Mouse (Mus musculus) spleen, adult 2 months (tissue): ENCODE results near the gene Trf. TPM values are rescaled to one million over a fixed set of nuclear protein-coding genes. Genes with fewer than 3 reads are reported as not detected.

Experiments
- DNase-seq, 2 experiments: peaks; one replicate each; pipeline versions ENCODE4 v3.0.0 to v3.0.0-alpha.2; 2012 to 2021; ENCODE audit warnings: low spot score in 2 of 2, low read depth in 1 of 2
- H3K27ac ChIP-seq: fragments of 200-500 bp; 2 replicates; pipeline ENCODE4 v1.5.1; 2012; ENCODE audit warnings: low read length, inconsistent platforms; ENCODE audit not compliant: insufficient read depth
- H3K27me3 ChIP-seq: fragments of 200-500 bp; 2 replicates; pipeline ENCODE4 v1.6.1; 2012; ENCODE audit warnings: mild to moderate bottlenecking, moderate library complexity, low read length, inconsistent platforms; ENCODE audit not compliant: control insufficient read depth, insufficient read depth
- H3K36me3 ChIP-seq: fragments of 200-500 bp; 2 replicates; pipeline ENCODE4 v1.6.1; 2012; ENCODE audit warnings: mild to moderate bottlenecking, low read length, inconsistent platforms; ENCODE audit not compliant: control insufficient read depth, insufficient read depth
- H3K4me1 ChIP-seq: fragments of 200-500 bp; 2 replicates; pipeline ENCODE4 v1.6.1; 2011; ENCODE audit warnings: inconsistent platforms; ENCODE audit not compliant: control insufficient read depth, insufficient read depth, insufficient read length
- H3K4me3 ChIP-seq: fragments of 200-500 bp; 2 replicates; pipeline ENCODE4 v1.5.1; 2011; ENCODE audit warnings: mild to moderate bottlenecking, inconsistent platforms; ENCODE audit not compliant: insufficient read depth, insufficient read length; ENCODE audit errors: extremely low read depth
- CTCF ChIP-seq: fragments of 200-500 bp; IDR thresholded peaks from 2 replicates; pipeline ENCODE4 v1.5.1; 2011; ENCODE audit warnings: mild to moderate bottlenecking, inconsistent platforms; ENCODE audit not compliant: insufficient read depth, insufficient read length, insufficient replicate concordance; ENCODE audit errors: extremely low read depth
- POLR2A ChIP-seq: fragments of 200-500 bp; IDR thresholded peaks from 2 replicates; pipeline ENCODE4 v1.6.1; 2011; ENCODE audit warnings: low read depth, low read length, inconsistent platforms
- WGBS: fragments of 180-500 bp; shearing (Covaris S2); methylation state at CpG from one replicate; pipeline ENCODE4 v1.1.7; 2018; 5-methylcytosine and 5-hydroxymethylcytosine counted together
- polyA plus RNA-seq: library from polyadenylated mRNA; depleted of rRNA; stranded (reverse); fragments of >200 nt; gene quantifications from 2 replicates; pipeline ENCODE4 v1.2.3, GENCODE M21; 2012

Trf gene
- polyA plus RNA-seq, 1 experiment: 259 TPM

DNA sequence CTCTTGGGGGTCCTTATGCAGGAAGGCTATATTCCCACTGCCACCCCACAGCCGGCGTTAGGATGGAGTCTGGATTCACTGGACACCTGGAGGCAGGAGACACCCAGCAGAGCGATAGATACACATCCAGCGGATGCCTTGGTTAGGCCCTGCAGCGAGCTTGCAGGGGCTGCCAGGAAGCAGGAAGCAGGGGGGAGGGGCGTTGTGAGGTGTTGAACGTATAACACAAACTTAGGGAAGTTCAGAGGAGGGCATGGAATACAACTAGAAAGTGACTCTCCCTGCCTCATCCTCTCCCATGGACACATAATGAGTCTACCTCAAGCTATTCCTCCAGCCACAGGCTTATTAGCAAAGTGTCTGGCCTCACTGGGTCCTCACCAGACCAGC is 2.8 kb upstream of the Trf start:
- no peak overlapping the region for H3K4me3 ChIP-seq
- no peak for DNase-seq
- peaks cover 2% of the 10 kb centered on the region; the same call in 1 of the 2 replicates for H3K4me1 ChIP-seq
- no peak overlapping the region for H3K27ac ChIP-seq
- no peaks in the 10 kb centered on the region for H3K36me3 ChIP-seq
- 61% methylated on average over 7 of the region's 7 CpGs for whole genome bisulfite sequencing
- TF ChIP-seq CTCF (no peak), POLR2A (no peak)
- H3K27me3 ChIP-seq: no peaks in the 10 kb centered on the region

DNA sequence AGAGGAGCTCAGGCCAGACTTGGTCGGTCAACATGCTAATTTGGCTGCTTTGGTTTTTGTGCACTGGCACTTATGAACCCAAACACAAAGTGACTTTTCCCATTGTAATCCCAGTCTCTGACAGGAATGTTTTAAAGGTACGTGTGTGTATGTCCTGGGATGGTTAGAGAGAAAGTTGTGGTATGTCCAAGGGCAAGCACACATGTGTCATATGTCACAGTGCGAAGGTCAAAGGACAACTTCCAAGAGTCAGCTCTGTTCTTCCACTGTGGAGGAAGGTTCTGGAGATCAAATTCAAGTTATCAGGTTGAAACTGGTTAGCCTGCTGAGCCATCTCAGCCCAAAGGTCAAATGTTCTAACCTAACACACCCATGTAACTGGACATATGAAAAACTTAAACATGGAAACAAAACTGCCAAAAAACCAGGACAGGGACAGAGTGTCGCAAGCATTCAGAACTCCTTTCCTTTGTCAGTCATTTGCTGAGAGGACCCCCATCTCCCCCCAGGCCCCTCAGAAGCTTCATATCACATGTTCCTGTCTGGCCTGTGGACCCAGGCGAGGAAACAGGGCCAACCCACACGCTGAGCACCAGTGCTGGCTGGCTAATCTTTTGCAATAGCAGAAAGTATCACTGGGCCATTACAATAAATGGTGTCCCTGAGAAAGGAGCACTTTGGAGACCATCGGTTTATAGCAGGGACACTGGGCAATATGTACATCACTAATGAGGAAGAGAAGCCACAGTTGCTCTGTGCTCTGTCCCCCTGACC is 2.2 kb upstream of the Trf start:
- Histone ChIP-seq H3K4me3 (no peak overlapping the region), H3K36me3 (no peaks in the 10 kb centered on the region), H3K4me1 (peaks cover 2% of the 10 kb centered on the region; the same call in 1 of the 2 replicates), H3K27ac (no peak overlapping the region), H3K27me3 (no peaks in the 10 kb centered on the region)
- TF ChIP-seq POLR2A: no peak
- TF ChIP-seq CTCF: no peak
- 89% methylated on average over 7 of the region's 7 CpGs for WGBS
- no peak for DNase-seq

DNA sequence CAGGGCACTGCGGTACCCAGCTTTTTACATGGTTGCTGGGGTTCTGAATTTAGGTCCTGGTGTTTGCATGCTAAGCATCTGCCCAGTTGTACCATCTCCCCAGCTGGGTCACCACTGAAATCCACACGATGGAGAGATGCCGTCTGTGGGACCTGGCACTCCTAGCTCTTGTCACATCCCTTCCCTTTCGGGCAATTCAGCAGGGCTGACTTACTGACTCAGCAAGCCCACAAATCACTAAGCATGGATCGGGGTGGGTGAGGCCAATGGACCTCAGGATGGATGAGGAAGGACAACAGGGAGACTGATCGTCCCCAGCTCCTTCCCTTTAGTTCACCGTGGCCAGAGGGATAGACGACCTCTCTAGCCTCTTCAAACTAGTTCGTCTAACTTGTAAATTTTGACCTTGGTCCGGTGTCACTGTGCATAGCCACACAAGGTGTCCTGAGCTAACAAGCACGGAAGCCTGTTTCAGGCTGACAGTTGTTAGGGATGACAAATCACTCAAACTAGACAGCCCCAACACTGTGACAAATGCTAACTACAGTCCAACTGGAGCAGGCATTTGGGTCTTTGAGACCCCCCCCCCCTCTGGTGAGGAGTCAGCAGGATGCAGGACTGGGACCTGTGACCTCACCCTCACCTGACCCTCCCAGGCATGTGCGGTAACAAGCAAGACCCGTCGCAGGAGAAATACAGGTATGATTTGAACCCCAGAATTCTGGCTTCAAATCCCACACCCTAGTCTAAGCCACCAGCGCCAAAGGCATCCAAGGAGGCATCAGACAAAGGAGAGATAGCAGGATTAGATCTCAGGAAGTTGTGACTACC is 992 bp downstream of the Trf start:
- no peak for TF ChIP-seq CTCF
- TF ChIP-seq POLR2A: no peak
- no peak overlapping the region for H3K27ac ChIP-seq
- no peak for DNase-seq
- 88% methylated on average over 15 of the region's 15 CpGs for WGBS
- no peaks in the 10 kb centered on the region for H3K36me3 ChIP-seq
- H3K4me3 ChIP-seq: peak overlapping the region; percentile 15; the same call in 1 of the 2 replicates
- peaks cover 2% of the 10 kb centered on the region; the same call in 1 of the 2 replicates for H3K4me1 ChIP-seq
- H3K27me3 ChIP-seq: no peaks in the 10 kb centered on the region

DNA sequence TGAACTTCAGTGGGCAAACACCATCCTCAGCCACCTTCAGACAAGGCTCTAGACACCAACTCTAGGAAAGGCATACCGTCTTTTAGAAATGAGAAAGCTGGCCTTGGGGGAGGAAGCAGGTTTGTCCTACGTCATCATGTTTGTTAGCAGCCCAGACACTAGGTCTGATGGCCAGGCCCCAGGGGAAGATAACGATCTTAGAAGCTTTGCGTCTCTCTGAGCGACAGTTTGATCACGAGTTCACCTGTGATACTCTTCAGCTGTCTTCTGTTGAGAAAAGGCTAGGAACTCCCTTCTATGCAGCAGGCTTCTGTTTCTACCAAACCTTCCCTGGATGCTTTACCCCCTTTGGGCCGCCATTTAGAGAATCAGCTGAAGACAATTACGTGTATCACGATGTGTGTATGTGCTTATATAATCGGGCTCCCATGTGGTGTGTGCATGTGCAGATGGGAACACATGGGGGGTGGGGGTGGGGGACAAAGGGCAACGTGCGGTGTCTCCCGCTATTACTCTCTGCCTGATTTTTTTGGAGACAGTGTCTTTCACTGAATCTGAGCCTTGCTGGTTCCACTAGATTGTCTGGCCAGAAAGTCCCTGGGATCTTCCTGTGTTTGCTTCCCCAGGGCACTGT is 1.8 kb downstream of the Trf start:
- no peak for TF ChIP-seq POLR2A
- no peak for TF ChIP-seq CTCF
- Histone ChIP-seq H3K36me3 (no peaks in the 10 kb centered on the region), H3K27me3 (no peaks in the 10 kb centered on the region), H3K27ac (no peak overlapping the region), H3K4me3 (no peak overlapping the region), H3K4me1 (peaks cover 2% of the 10 kb centered on the region; the same call in 1 of the 2 replicates)
- DNase-seq: no peak
- 73% methylated on average over 13 of the region's 13 CpGs for WGBS

DNA sequence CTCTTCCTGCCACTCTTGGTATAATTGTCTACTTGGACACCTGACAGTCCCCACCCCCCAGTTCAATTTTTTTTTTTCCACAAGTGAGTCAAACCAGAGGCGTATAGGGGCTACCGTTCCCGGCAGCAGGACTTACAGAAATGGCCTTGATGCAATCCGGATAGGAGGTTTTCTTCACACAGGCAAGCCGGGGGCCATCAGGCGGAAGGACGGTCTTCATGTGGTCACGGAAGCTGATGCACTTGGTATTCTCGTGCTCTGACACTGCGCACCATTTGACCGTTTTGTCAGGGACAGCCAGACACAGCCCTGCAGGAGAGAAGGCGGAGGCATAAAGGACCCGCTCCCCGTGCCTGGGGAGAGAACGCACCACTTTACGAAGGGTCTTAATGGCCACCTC is 2.5 kb downstream of the Trf start:
- TF ChIP-seq CTCF: no peak
- TF ChIP-seq POLR2A: no peak
- H3K36me3 ChIP-seq: no peaks in the 10 kb centered on the region
- H3K27me3 ChIP-seq: no peaks in the 10 kb centered on the region
- no peak overlapping the region for H3K27ac ChIP-seq
- peaks cover 2% of the 10 kb centered on the region; the same call in 1 of the 2 replicates for H3K4me1 ChIP-seq
- 96% methylated on average over 16 of the region's 16 CpGs for WGBS
- no peak for DNase-seq
- H3K4me3 ChIP-seq: no peak overlapping the region

DNA sequence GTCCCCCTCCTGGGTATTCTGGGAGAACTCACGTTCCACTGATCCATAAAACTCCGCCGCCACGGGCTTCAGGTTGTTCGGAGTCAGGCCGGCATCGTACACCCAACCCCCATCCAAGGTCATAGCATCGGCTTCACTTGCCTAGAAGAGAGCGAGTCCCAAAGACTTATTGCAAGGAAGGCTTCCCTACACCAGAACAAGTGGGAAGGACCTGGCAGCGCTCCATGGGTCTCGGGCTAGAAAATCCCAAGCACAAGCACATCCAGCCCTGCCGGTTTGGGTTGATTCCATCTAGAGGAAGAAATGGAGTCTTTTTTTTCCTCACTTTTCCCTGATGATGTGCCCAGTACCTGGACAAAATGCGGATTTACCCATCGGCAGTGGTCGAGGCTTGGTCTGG is 3.4 kb downstream of the Trf start:
- H3K27ac ChIP-seq: no peak overlapping the region
- no peaks in the 10 kb centered on the region for H3K27me3 ChIP-seq
- H3K4me1 ChIP-seq: peaks cover 2% of the 10 kb centered on the region; the same call in 1 of the 2 replicates
- no peak for DNase-seq
- H3K4me3 ChIP-seq: no peak overlapping the region
- H3K36me3 ChIP-seq: no peaks in the 10 kb centered on the region
- 90% methylated on average over 15 of the region's 15 CpGs for WGBS
- no peak for TF ChIP-seq POLR2A
- no peak for TF ChIP-seq CTCF

DNA sequence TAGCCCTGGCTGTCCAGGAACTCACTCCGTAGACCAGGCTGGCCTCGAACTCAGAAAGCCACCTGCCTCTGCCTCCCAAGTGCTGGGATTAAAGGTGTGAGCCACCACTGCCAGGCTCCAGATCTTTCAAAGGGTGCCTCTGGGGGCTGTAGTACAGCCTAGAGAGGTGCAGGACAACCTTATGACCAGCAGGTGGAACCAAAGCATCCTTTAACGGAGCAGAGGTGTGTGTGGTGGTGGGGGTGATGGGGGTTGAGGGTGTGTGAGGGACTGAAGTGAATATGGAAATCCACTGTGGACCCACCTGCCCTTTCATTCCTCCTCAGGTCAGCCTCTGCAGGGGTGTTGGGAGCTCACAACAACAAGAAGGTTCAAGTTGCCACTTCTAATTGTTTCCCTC is 4.8 kb downstream of the Trf start:
- H3K27me3 ChIP-seq: no peaks in the 10 kb centered on the region
- no peak for DNase-seq
- 78% methylated on average over 3 of the region's 3 CpGs for WGBS
- H3K4me1 ChIP-seq: peaks cover 2% of the 10 kb centered on the region; the same call in 1 of the 2 replicates
- TF ChIP-seq CTCF: peak; percentile 33; the same call in 1 of the 2 replicates
- TF ChIP-seq POLR2A: no peak
- no peak overlapping the region for H3K27ac ChIP-seq
- no peaks in the 10 kb centered on the region for H3K36me3 ChIP-seq
- H3K4me3 ChIP-seq: no peak overlapping the region
